Mouse (Mus musculus): ENCODE results near the gene Sox11. TPM values are rescaled to one million over a fixed set of nuclear protein-coding genes. Genes with fewer than 3 reads are reported as not detected.

Gene Sox11
- 0.06 TPM for polyA plus RNA-seq (2017; shearing (Covaris generic))

GRCm38 (mm10) chr12:27341871-27342690, at the start of gene Sox11:
Gene Sox11, minus strand, starts transcription at chr12:27342574.

All from effector memory CD4-positive, alpha-beta T cell, adult 7 months (primary cell).